Mouse (Mus musculus) midbrain, embryonic 11.5 days (tissue): ENCODE data around the gene Mki67. TPM values are rescaled to one million over a fixed set of nuclear protein-coding genes. Genes with fewer than 3 reads are reported as not detected.

Experiments used
- ATAC-seq: fragments of 200-750 bp; cut with Nextera tagmentation; 2 replicates; pipeline ENCODE4 v1.8.0; 2017; ENCODE audit warnings: moderate TSS enrichment, moderate library complexity; ENCODE audit not compliant: low FRiP score
- DNase-seq: peaks from one replicate; pipeline ENCODE4 v3.0.0; 2015; ENCODE audit warnings: low spot score; ENCODE audit errors: missing footprints
- H3K27ac ChIP-seq: fragments of 300-500 bp; sonication (generic); 2 replicates; pipeline ENCODE4 v1.5.1; 2014; ENCODE audit warnings: low read depth, low read length
- H3K27me3 ChIP-seq: fragments of 300-500 bp; sonication (generic); 2 replicates; pipeline ENCODE4 v1.6.1; 2014; ENCODE audit warnings: mild to moderate bottlenecking, low read length, moderate library complexity, mixed read lengths; ENCODE audit not compliant: control insufficient read depth, insufficient read depth
- H3K36me3 ChIP-seq: fragments of 300-500 bp; sonication (generic); 2 replicates; pipeline ENCODE4 v1.6.1; 2014; ENCODE audit warnings: mild to moderate bottlenecking, low read length, moderate library complexity, mixed read lengths; ENCODE audit not compliant: control insufficient read depth, insufficient read depth
- H3K4me1 ChIP-seq: fragments of 300-500 bp; sonication (generic); 2 replicates; pipeline ENCODE4 v1.6.1; 2014; ENCODE audit warnings: low read length; ENCODE audit not compliant: control insufficient read depth, insufficient read depth
- H3K4me2 ChIP-seq: fragments of 300-500 bp; sonication (generic); 2 replicates; pipeline ENCODE4 v1.6.1; 2014; ENCODE audit warnings: mild to moderate bottlenecking, moderate library complexity
- H3K4me3 ChIP-seq: fragments of 300-500 bp; sonication (generic); 2 replicates; pipeline ENCODE4 v1.5.1; 2014; ENCODE audit warnings: low read depth, low read length
- H3K9ac ChIP-seq: fragments of 300-500 bp; sonication (generic); 2 replicates; pipeline ENCODE4 v1.6.1; 2014; ENCODE audit warnings: low read length
- H3K9me3 ChIP-seq: fragments of 300-500 bp; sonication (generic); 2 replicates; pipeline ENCODE4 v1.6.1; 2016; ENCODE audit warnings: low read length; ENCODE audit not compliant: control insufficient read depth
- WGBS: fragments of 180-500 bp; shearing (Covaris S2); extraction: QIAGEN DNeasy Blood & Tissue Kit; methylation state at CpG from one replicate; pipeline ENCODE4 v1.1.7; 2014; 5-methylcytosine and 5-hydroxymethylcytosine counted together
- polyA plus RNA-seq: library from polyadenylated mRNA; unstranded; fragments of >200 nt; fragmentation: Nextera tagmentation; extraction: Ambion mirVana; gene quantifications from 2 replicates; pipeline ENCODE4 v1.2.1, GENCODE M21; 2014

Mki67 gene
- polyA plus RNA-seq, 1 experiment from 2014 or later: 62.2 TPM

- no peaks in the 10 kb centered on the region for H3K9me3 ChIP-seq
- H3K4me2 ChIP-seq: no peak overlapping the region
- no peaks in the 10 kb centered on the region for H3K4me1 ChIP-seq
- DNase-seq (peak; percentile 54), ATAC-seq (no peak)
- H3K36me3 ChIP-seq: no peaks in the 10 kb centered on the region
- no peak overlapping the region for H3K9ac ChIP-seq
- no peaks in the 10 kb centered on the region for H3K27me3 ChIP-seq
- H3K27ac ChIP-seq: no peak overlapping the region
- WGBS: 94% methylated on average over 6 of the region's 6 CpGs
- H3K4me3 ChIP-seq: no peak overlapping the region
These were observed 6.1 kb upstream of the Mki67 start for GRCm38 (mm10) chr7:135722011-135722838.

- Histone ChIP-seq H3K27me3 (no peaks in the 10 kb centered on the region), H3K9ac (no peak overlapping the region), H3K36me3 (no peaks in the 10 kb centered on the region), H3K4me2 (no peak overlapping the region), H3K27ac (no peak overlapping the region), H3K4me1 (peaks cover 4% of the 10 kb centered on the region; the same call in 1 of the 2 replicates), H3K4me3 (no peak overlapping the region), H3K9me3 (no peaks in the 10 kb centered on the region)
- DNase-seq: no peak
- 82% methylated on average over 7 of the region's 7 CpGs for WGBS
- no peak for ATAC-seq
These were observed 5.4 kb upstream of the Mki67 start for GRCm38 (mm10) chr7:135721436-135721992.

GRCm38 (mm10) chr7:135716968-135717557, 902 bp upstream of the Mki67 start:
- peak overlapping the region; percentile 22; the same call in 1 of the 2 replicates for H3K9ac ChIP-seq
- ATAC-seq: no peak
- no peak overlapping the region for H3K27ac ChIP-seq

GRCm38 (mm10) chr7:135716445-135716877, 300 bp upstream of the Mki67 start:
- H3K36me3 ChIP-seq: no peaks in the 10 kb centered on the region
- H3K27ac ChIP-seq: no peak overlapping the region
- ATAC-seq (peak; percentile 98), DNase-seq (peak; percentile 99)
- no peaks in the 10 kb centered on the region for H3K9me3 ChIP-seq
- peak overlapping the region; percentile 58 for H3K4me2 ChIP-seq
- no peaks in the 10 kb centered on the region for H3K27me3 ChIP-seq
- H3K4me1 ChIP-seq: peaks cover 6% of the 10 kb centered on the region; the same call in 1 of the 2 replicates
- under 1% methylated on average over 22 of the region's 28 CpGs for WGBS
- peak overlapping the region; percentile 97 for H3K9ac ChIP-seq
- H3K4me3 ChIP-seq: peak overlapping the region; percentile 95

More at GRCm38 (mm10) chr7:135716968-135717557, 902 bp upstream of the Mki67 start:
- Histone ChIP-seq H3K4me2 (peak overlapping the region; percentile 39), H3K27me3 (no peaks in the 10 kb centered on the region), H3K4me3 (peak overlapping the region; percentile 95; the same call in 1 of the 2 replicates), H3K4me1 (peaks cover 6% of the 10 kb centered on the region; the same call in 1 of the 2 replicates), H3K36me3 (no peaks in the 10 kb centered on the region), H3K9me3 (no peaks in the 10 kb centered on the region)
- 76% methylated on average over 7 of the region's 7 CpGs for WGBS
- DNase-seq: peak; percentile 81

- H3K4me2 ChIP-seq: peak overlapping the region; percentile 58
- DNase-seq (peak; percentile 84), ATAC-seq (no peak)
- H3K27ac ChIP-seq: no peak overlapping the region
- peak overlapping the region; percentile 97 for H3K9ac ChIP-seq
- H3K4me1 ChIP-seq: peaks cover 6% of the 10 kb centered on the region; the same call in 1 of the 2 replicates
- no peaks in the 10 kb centered on the region for H3K9me3 ChIP-seq
- WGBS: 5% methylated on average over 7 of the region's 7 CpGs
- peak overlapping the region; percentile 95 for H3K4me3 ChIP-seq
- peaks cover under 1% of the 10 kb centered on the region; the same call in 1 of the 2 replicates for H3K36me3 ChIP-seq
- no peaks in the 10 kb centered on the region for H3K27me3 ChIP-seq
These were observed 995 bp downstream of the Mki67 start for GRCm38 (mm10) chr7:135715166-135715565.

GRCm38 (mm10) chr7:135713326-135713725, 2.8 kb downstream of the Mki67 start:
- no peak overlapping the region for H3K9ac ChIP-seq
- peaks cover 6% of the 10 kb centered on the region; the same call in 1 of the 2 replicates for H3K4me1 ChIP-seq
- no peaks in the 10 kb centered on the region for H3K9me3 ChIP-seq
- peak overlapping the region; percentile 26 for H3K4me3 ChIP-seq
- WGBS: 75% methylated on average over 8 of the region's 8 CpGs
- ATAC-seq (no peak), DNase-seq (peak; percentile 79)
- H3K27ac ChIP-seq: no peak overlapping the region
- peak overlapping the region; percentile 58 for H3K4me2 ChIP-seq
- no peaks in the 10 kb centered on the region for H3K27me3 ChIP-seq
- H3K36me3 ChIP-seq: peaks cover 2% of the 10 kb centered on the region; the same call in 1 of the 2 replicates

GRCm38 (mm10) chr7:135712534-135712933, 3.6 kb downstream of the Mki67 start:
- ATAC-seq (no peak), DNase-seq (no peak)
- H3K9me3 ChIP-seq: no peaks in the 10 kb centered on the region
- WGBS: 94% methylated on average over 1 of the region's 1 CpGs
- H3K27me3 ChIP-seq: no peaks in the 10 kb centered on the region
- H3K36me3 ChIP-seq: peaks cover 3% of the 10 kb centered on the region; the same call in 1 of the 2 replicates
- H3K9ac ChIP-seq: no peak overlapping the region
- no peak overlapping the region for H3K27ac ChIP-seq
- no peak overlapping the region for H3K4me3 ChIP-seq
- H3K4me2 ChIP-seq: no peak overlapping the region
- H3K4me1 ChIP-seq: peaks cover 6% of the 10 kb centered on the region; the same call in 1 of the 2 replicates

GRCm38 (mm10) chr7:135710702-135711101, 5.5 kb downstream of the Mki67 start:
- Histone ChIP-seq H3K27me3 (no peaks in the 10 kb centered on the region), H3K4me1 (peaks cover 2% of the 10 kb centered on the region; the same call in 1 of the 2 replicates), H3K36me3 (peaks cover 6% of the 10 kb centered on the region; the same call in 1 of the 2 replicates), H3K27ac (no peak overlapping the region), H3K4me2 (no peak overlapping the region), H3K9ac (no peak overlapping the region), H3K4me3 (no peak overlapping the region), H3K9me3 (no peaks in the 10 kb centered on the region)
- ATAC-seq (no peak), DNase-seq (no peak)
- 88% methylated on average over 2 of the region's 2 CpGs for WGBS
